Mouse (Mus musculus) heart, postnatal 0 days (tissue): Measurements from ENCODE around the gene Ddx19a. TPM values are rescaled to one million over a fixed set of nuclear protein-coding genes. Genes with fewer than 3 reads are reported as not detected.
"Not testable (repeated sequence)": the region's sequence is repeated elsewhere in the genome, so short reads cannot be mapped to it uniquely, and the experiment has no call there.

Experiments
- ATAC-seq: fragments of 200-750 bp; cut with Nextera tagmentation; 2 replicates; pipeline ENCODE4 v1.8.0; 2017; ENCODE audit warnings: low read depth, moderate number of reproducible peaks, moderate library complexity; ENCODE audit not compliant: insufficient read depth
- DNase-seq: peaks from one replicate; pipeline ENCODE4 v3.0.0-alpha.2; 2016; ENCODE audit warnings: low spot score
- H3K27ac ChIP-seq: fragments of 300-500 bp; sonication (generic); 2 replicates; pipeline ENCODE4 v1.5.1; 2014; ENCODE audit warnings: low read depth, mild to moderate bottlenecking
- H3K27me3 ChIP-seq: fragments of 300-500 bp; sonication (generic); 2 replicates; pipeline ENCODE4 v1.6.1; 2014; ENCODE audit warnings: low read length, mixed read lengths; ENCODE audit not compliant: control insufficient read depth, insufficient read depth
- H3K36me3 ChIP-seq: fragments of 300-500 bp; sonication (generic); replicated peaks from 2 replicates; pipeline ENCODE4 v1.6.1; 2014; ENCODE audit warnings: low read length, mixed read lengths; ENCODE audit not compliant: control insufficient read depth, insufficient read depth
- H3K4me1 ChIP-seq: fragments of 300-500 bp; sonication (generic); 2 replicates; pipeline ENCODE4 v1.6.1; 2014; ENCODE audit warnings: antibody characterized with exemption; ENCODE audit not compliant: control insufficient read depth, insufficient read depth
- H3K4me2 ChIP-seq: fragments of 300-500 bp; sonication (generic); 2 replicates; pipeline ENCODE4 v1.6.1; 2014; ENCODE audit warnings: low read depth, mild to moderate bottlenecking, low read length, moderate library complexity
- H3K4me3 ChIP-seq: fragments of 300-500 bp; sonication (generic); 2 replicates; pipeline ENCODE4 v1.5.1; 2014; ENCODE audit warnings: low read depth, low read length
- H3K9ac ChIP-seq: fragments of 300-500 bp; sonication (generic); replicated peaks from 2 replicates; pipeline ENCODE4 v1.6.1; 2014; ENCODE audit warnings: low read depth, low read length, mixed read lengths
- H3K9me3 ChIP-seq: fragments of 300-500 bp; sonication (generic); replicated peaks from 2 replicates; pipeline ENCODE4 v1.6.1; 2016; ENCODE audit warnings: low read length; ENCODE audit not compliant: control insufficient read depth
- CTCF ChIP-seq: IDR thresholded peaks from 2 replicates; pipeline ENCODE4 v1.5.1; 2016; ENCODE audit warnings: antibody characterized with exemption, control low read depth, low read depth
- EP300 ChIP-seq: IDR thresholded peaks from 2 replicates; pipeline ENCODE4 v1.6.1; 2016; ENCODE audit warnings: antibody characterized with exemption, low read depth
- WGBS: fragments of 180-500 bp; shearing (Covaris S2); extraction: QIAGEN DNeasy Blood & Tissue Kit; methylation state at CpG from one replicate; pipeline ENCODE4 v1.1.7; 2014; 5-methylcytosine and 5-hydroxymethylcytosine counted together
- microRNA-seq: library from miRNA; unstranded; fragments of <30 nt; microRNA quantifications from one replicate; pipeline ENCODE4, GENCODE M21; 2016
- polyA plus RNA-seq: library from polyadenylated mRNA; unstranded; fragments of >200 nt; fragmentation: Nextera tagmentation; extraction: Ambion mirVana; gene quantifications from 2 replicates; pipeline ENCODE4 v1.2.1, GENCODE M21; 2015
- total RNA-seq: library from RNA; depleted of rRNA; stranded (reverse); fragments of >200 nt; gene quantifications from 2 replicates; pipeline ENCODE4 v1.2.3, GENCODE M21; 2014; ENCODE audit warnings: low replicate concordance; rRNA removed

The Ddx19a gene
- total and polyA plus RNA-seq, 2 experiments from 2014 or later = 6.0 to 28.4 TPM

DNA sequence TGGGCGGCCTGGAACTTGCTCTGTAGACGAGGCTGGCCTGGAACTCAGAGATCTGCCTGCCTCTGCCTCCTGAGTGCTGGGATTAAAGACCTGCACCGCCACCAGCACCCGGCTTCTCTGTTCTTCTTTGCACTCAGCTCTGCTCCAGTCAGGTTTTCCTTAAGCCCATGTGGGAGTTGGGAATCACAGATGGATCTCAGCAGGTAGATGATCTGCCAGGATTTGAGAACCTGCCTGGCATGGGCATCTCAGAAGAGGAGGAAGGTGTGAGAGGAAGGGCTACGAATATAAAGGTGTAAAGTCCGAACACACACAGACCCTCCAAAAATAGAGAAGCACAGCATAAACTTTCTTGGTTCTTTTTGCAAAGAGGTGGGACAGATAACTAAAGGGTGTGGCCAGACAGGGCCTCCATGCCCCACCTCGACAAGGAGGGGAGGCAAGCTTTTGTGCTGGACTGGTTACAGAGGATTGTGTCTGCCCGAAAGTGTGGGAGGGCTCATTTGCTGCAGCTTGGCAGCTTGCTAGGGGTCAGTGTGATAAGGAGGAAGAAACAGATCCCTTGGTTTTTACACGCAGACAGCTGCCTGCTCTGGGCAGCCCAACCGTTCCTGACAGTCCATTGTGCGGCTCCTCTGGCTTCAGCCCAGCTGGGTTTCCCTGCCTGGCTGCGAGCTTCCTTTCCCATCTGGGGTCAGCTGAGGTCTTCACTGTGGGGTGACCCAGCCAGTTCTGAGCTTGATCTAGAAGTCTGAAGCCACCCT is 66.2 kb downstream of the Ddx19a start:
- ATAC-seq (peak; percentile 95), DNase-seq (peak; percentile 92)
- TF ChIP-seq CTCF (no peak), EP300 (peak; percentile 77; the same call in 1 of the 2 replicates)
- Histone ChIP-seq H3K9ac (no peak overlapping the region), H3K36me3 (no peaks in the 10 kb centered on the region), H3K4me3 (no peak overlapping the region), H3K4me2 (peak overlapping the region; percentile 12; the same call in 1 of the 2 replicates), H3K27ac (peak overlapping the region; percentile 59), H3K9me3 (no peaks in the 10 kb centered on the region), H3K27me3 (no peaks in the 10 kb centered on the region), H3K4me1 (peaks cover 21% of the 10 kb centered on the region)
- 38% methylated on average over 12 of the region's 12 CpGs for WGBS

GRCm38 (mm10) chr8:110929672-110930071 is 67.9 kb downstream of the Ddx19a start:
- H3K4me3 ChIP-seq, H3K27me3 ChIP-seq, H3K9me3 ChIP-seq, ATAC-seq, H3K36me3 ChIP-seq, H3K4me2 ChIP-seq, DNase-seq, H3K9ac ChIP-seq, H3K27ac ChIP-seq: not testable (repeated sequence)
- WGBS = 99% methylated on average over 6 of the region's 8 CpGs
- peaks cover 24% of the 10 kb centered on the region for H3K4me1 ChIP-seq

DNA sequence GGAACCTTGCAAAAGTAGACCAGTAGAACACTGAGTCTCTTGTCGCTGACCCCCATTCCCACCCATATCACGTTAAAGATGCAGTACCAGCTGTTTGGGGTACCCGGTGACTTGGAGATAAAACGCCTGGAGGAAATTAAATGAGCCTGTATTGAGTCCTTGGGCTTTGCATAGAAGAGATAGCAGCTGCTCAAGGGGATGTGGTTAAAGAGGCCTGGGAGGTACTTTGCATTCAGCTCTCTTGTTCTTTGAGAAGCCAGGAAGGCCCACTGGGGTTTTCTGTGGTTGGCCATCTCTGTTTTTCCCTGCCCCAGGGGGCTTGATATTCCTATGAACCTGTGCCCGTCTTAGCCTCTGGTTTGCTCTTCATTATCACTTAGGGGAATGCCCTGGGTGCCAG is 68.5 kb downstream of the Ddx19a start:
- Histone ChIP-seq H3K4me2 (no peak overlapping the region), H3K36me3 (no peaks in the 10 kb centered on the region), H3K27me3 (no peaks in the 10 kb centered on the region), H3K4me3 (no peak overlapping the region), H3K9ac (no peak overlapping the region), H3K27ac (no peak overlapping the region), H3K4me1 (peaks cover 24% of the 10 kb centered on the region), H3K9me3 (no peaks in the 10 kb centered on the region)
- 65% methylated on average over 5 of the region's 5 CpGs for WGBS
- DNase-seq = no peak
- TF ChIP-seq CTCF (no peak), EP300 (no peak)
- no peak for ATAC-seq

DNA sequence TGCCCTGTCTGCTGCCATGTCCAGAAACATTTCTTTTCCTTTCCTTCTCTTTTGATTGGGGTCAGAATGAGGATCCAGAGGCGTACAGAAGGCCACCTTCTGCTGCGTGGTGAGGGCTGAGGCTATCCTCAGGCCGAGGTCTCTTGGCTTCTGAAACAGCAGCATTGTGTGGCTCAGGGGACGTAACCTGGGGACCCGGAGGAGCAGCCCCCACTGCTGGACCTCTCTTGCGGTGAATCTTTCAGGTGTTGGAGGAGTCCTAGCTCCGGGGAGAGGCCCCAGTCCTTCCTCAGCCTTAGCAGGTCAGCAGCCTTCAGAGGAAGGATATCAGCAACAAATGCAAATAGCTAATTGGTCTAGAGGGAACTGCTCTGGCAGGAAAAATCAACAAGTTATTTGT is 69.2 kb downstream of the Ddx19a start:
- H3K4me1 ChIP-seq = peaks cover 24% of the 10 kb centered on the region
- no peak for ATAC-seq

GRCm38 (mm10) chr8:110926690-110927089 is 70.9 kb downstream of the Ddx19a start:
- Histone ChIP-seq H3K4me3 (no peak overlapping the region), H3K9me3 (no peaks in the 10 kb centered on the region), H3K4me2 (no peak overlapping the region), H3K4me1 (peaks cover 15% of the 10 kb centered on the region), H3K27ac (no peak overlapping the region), H3K27me3 (no peaks in the 10 kb centered on the region), H3K36me3 (no peaks in the 10 kb centered on the region), H3K9ac (no peak overlapping the region)
- DNase-seq (no peak), ATAC-seq (no peak)
- no peak for TF ChIP-seq CTCF
- TF ChIP-seq EP300 = no peak
- 53% methylated on average over 5 of the region's 5 CpGs for WGBS

More for the DNA sequence above, 69.2 kb downstream of the Ddx19a start:
- Histone ChIP-seq H3K9ac (no peak overlapping the region), H3K9me3 (no peaks in the 10 kb centered on the region), H3K4me2 (no peak overlapping the region), H3K36me3 (no peaks in the 10 kb centered on the region), H3K27ac (no peak overlapping the region), H3K4me3 (no peak overlapping the region), H3K27me3 (no peaks in the 10 kb centered on the region)
- DNase-seq = no peak
- 80% methylated on average over 7 of the region's 7 CpGs for WGBS
- TF ChIP-seq CTCF (no peak), EP300 (no peak)

- ATAC-seq (no peak), DNase-seq (no peak)
- Histone ChIP-seq H3K4me3 (no peak overlapping the region), H3K9ac (no peak overlapping the region), H3K4me2 (no peak overlapping the region), H3K36me3 (no peaks in the 10 kb centered on the region), H3K9me3 (no peaks in the 10 kb centered on the region), H3K27me3 (no peaks in the 10 kb centered on the region), H3K27ac (no peak overlapping the region), H3K4me1 (peaks cover 13% of the 10 kb centered on the region; the same call in 1 of the 2 replicates)
- WGBS = 86% methylated on average over 8 of the region's 8 CpGs
- TF ChIP-seq CTCF (no peak), EP300 (no peak)
These were observed 71.9 kb downstream of the Ddx19a start for GRCm38 (mm10) chr8:110925691-110926140.

Small RNA genes lying within 50 kb of the gene (microRNA-seq; reads per million reads assigned to microRNA genes)
- gene Gm24103 (not detected), gene Mir3473d (0.54 reads per million)

Other genes with a start within 250 kb of the Ddx19a start
- 3.2 and 3.9 TPM in 2 replicates for gene Il34, start 191.9 kb downstream of the Ddx19a start, total RNA-seq
- gene Il34, start 191.9 kb downstream of the Ddx19a start, polyA plus RNA-seq = 1.1 and 1.4 TPM in 2 replicates
- gene Cog4, start 151.2 kb downstream of the Ddx19a start, total RNA-seq = 47.2 and 66.3 TPM in 2 replicates
- 54.2 and 55.8 TPM in 2 replicates for gene Cog4, start 151.2 kb downstream of the Ddx19a start, polyA plus RNA-seq
- 47.3 and 68.3 TPM in 2 replicates for gene Sf3b3, start 151.0 kb downstream of the Ddx19a start, total RNA-seq
- 32.5 and 32.9 TPM in 2 replicates for gene Sf3b3, start 151.0 kb downstream of the Ddx19a start, polyA plus RNA-seq
- 10.8 and 14.8 TPM in 2 replicates for gene Fuk, start 95.3 kb downstream of the Ddx19a start, total RNA-seq
- 3.6 and 3.7 TPM in 2 replicates for gene Fuk, start 95.3 kb downstream of the Ddx19a start, polyA plus RNA-seq
- gene St3gal2, start 77.9 kb downstream of the Ddx19a start, total RNA-seq = 9.9 and 15.8 TPM in 2 replicates
- gene St3gal2, start 77.9 kb downstream of the Ddx19a start, polyA plus RNA-seq = 11.3 and 12.6 TPM in 2 replicates
- gene Ddx19b, start 34.0 kb upstream of the Ddx19a start, total RNA-seq = 9.3 and 10.2 TPM in 2 replicates
- gene Ddx19b, start 34.0 kb upstream of the Ddx19a start, polyA plus RNA-seq = 2.8 and 3.6 TPM in 2 replicates
- gene Aars, start 35.3 kb upstream of the Ddx19a start, total RNA-seq = 35.1 and 38.9 TPM in 2 replicates
- gene Aars, start 35.3 kb upstream of the Ddx19a start, polyA plus RNA-seq = 22.3 and 25.6 TPM in 2 replicates
- gene Exosc6, start 58.5 kb upstream of the Ddx19a start, total RNA-seq = 7.1 and 17.0 TPM in 2 replicates
- gene Exosc6, start 58.5 kb upstream of the Ddx19a start, polyA plus RNA-seq = 0.38 and 2.0 TPM in 2 replicates
- not detected in 2 replicates for gene Clec18a, start 94.6 kb upstream of the Ddx19a start, total RNA-seq
- 0.05 and 0.10 TPM in 2 replicates for gene Clec18a, start 94.6 kb upstream of the Ddx19a start, polyA plus RNA-seq
- 67.8 and 87.4 TPM in 2 replicates for gene Pdpr, start 96.8 kb upstream of the Ddx19a start, total RNA-seq
- gene Pdpr, start 96.8 kb upstream of the Ddx19a start, polyA plus RNA-seq = 14.9 and 17.9 TPM in 2 replicates